Mouse (Mus musculus) ES-E14 (cell line): ENCODE data around the gene Slc35e3.

Experiments used
- ZC3H11A ChIP-seq: IDR thresholded peaks from 2 replicates; pipeline ENCODE4 v1.6.1; 2012; ENCODE audit warnings: low read depth, mild to moderate bottlenecking, inconsistent platforms, low read length, borderline replicate concordance
- ZNF384 ChIP-seq: IDR thresholded peaks from 2 replicates; pipeline ENCODE4 v1.6.1; 2012; ENCODE audit warnings: low read depth, low read length, inconsistent platforms

GRCm38 (mm10) chr10:117740171-117740570, 6.0 kb downstream of the Slc35e3 start:
- TF ChIP-seq ZC3H11A (no peak), ZNF384 (no peak)
